Mouse (Mus musculus) heart, adult 2 months (tissue): ENCODE data around the gene Aldh1a3. TPM values are rescaled to one million over a fixed set of nuclear protein-coding genes. Genes with fewer than 3 reads are reported as not detected.

ENCODE experiments used
- DNase-seq, 2 experiments: peaks; one replicate each; pipeline ENCODE4 v3.0.0; 2021
- H3K27ac ChIP-seq: fragments of 200-600 bp; 2 replicates; pipeline ENCODE4 v1.8.1; 2022
- H3K27me3 ChIP-seq: fragments of 200-500 bp; 2 replicates; pipeline ENCODE4 v1.6.1; 2012; ENCODE audit warnings: mild to moderate bottlenecking, low read length, inconsistent platforms, mixed read lengths; ENCODE audit not compliant: control insufficient read depth, insufficient read depth
- H3K36me3 ChIP-seq: fragments of 200-500 bp; 2 replicates; pipeline ENCODE4 v1.6.1; 2012; ENCODE audit warnings: low read length, inconsistent platforms; ENCODE audit not compliant: control insufficient read depth, insufficient read depth
- H3K4me1 ChIP-seq: fragments of 200-500 bp; 2 replicates; pipeline ENCODE4 v1.6.1; 2011; ENCODE audit warnings: low read length; ENCODE audit not compliant: control insufficient read depth, insufficient read depth
- H3K4me3 ChIP-seq: fragments of 200-600 bp; 2 replicates; pipeline ENCODE4 v1.8.1; 2022
- H3K79me2 ChIP-seq: fragments of 200-500 bp; replicated peaks from 2 replicates; pipeline ENCODE4 v1.6.1; 2012; ENCODE audit warnings: mild to moderate bottlenecking, inconsistent platforms, low read length, moderate library complexity, mixed read lengths; ENCODE audit not compliant: control insufficient read depth, insufficient read depth
- H3K9ac ChIP-seq: fragments of 200-500 bp; 2 replicates; pipeline ENCODE4 v1.6.1; 2012; ENCODE audit warnings: low read depth, mild to moderate bottlenecking, control low read depth, inconsistent platforms, low read length, mixed read lengths
- CTCF ChIP-seq: fragments of 200-600 bp; IDR thresholded peaks from 2 replicates; pipeline ENCODE4 v1.8.1; 2022; ENCODE audit warnings: antibody characterized with exemption, mild to moderate bottlenecking, moderate library complexity
- EP300 ChIP-seq: fragments of 200-500 bp; IDR thresholded peaks from 2 replicates; pipeline ENCODE4 v1.6.1; 2011; ENCODE audit warnings: low read depth, low read length, control low read depth; ENCODE audit not compliant: insufficient read depth
- POLR2A ChIP-seq: fragments of 200-500 bp; IDR thresholded peaks from 2 replicates; pipeline ENCODE4 v1.6.1; 2011; ENCODE audit warnings: mild to moderate bottlenecking, low read depth, low read length, control low read depth; ENCODE audit not compliant: insufficient read depth
- WGBS: fragments of 180-500 bp; shearing (Covaris S2); methylation state at CpG from one replicate; pipeline ENCODE4 v1.1.7; 2018; 5-methylcytosine and 5-hydroxymethylcytosine counted together
- intact Hi-C: fragments of 180-260 bp; cut with DNase I; formaldehyde crosslinking; loops from one replicate; pipeline ENCODE4 v1.15.1; 2025
- polyA plus RNA-seq: library from polyadenylated mRNA; depleted of rRNA; stranded (reverse); fragments of >200 nt; gene quantifications from 2 replicates; pipeline ENCODE4 v1.2.3, GENCODE M21; 2012
- total RNA-seq, 2 experiments: library from RNA; stranded (reverse); gene quantifications; 2 replicates each; pipeline ENCODE4 v1.2.3; 2021

Aldh1a3 gene
- total and polyA plus RNA-seq, 3 experiments = 0.75 to 1.0 (median 0.86) TPM

- Histone ChIP-seq H3K36me3 (no peaks in the 10 kb centered on the region), H3K27ac (no peak overlapping the region), H3K79me2 (no peaks in the 10 kb centered on the region), H3K4me3 (peak overlapping the region; percentile 45), H3K27me3 (peaks cover 10% of the 10 kb centered on the region), H3K4me1 (no peaks in the 10 kb centered on the region), H3K9ac (no peak overlapping the region; the same call in 1 of the 2 replicates)
- TF ChIP-seq CTCF = no peak
- TF ChIP-seq POLR2A = no peak
- no peak for TF ChIP-seq EP300
- DNase-seq = no peak
- intact Hi-C loops = no loop called here
- 4% methylated on average over 23 of the region's 23 CpGs for WGBS
These were observed 272 bp downstream of the Aldh1a3 start for GRCm38 (mm10) chr7:66427053-66427436.

GRCm38 (mm10) chr7:66421903-66422302 is 5.4 kb downstream of the Aldh1a3 start:
- intact Hi-C loops = no loop called here
- Histone ChIP-seq H3K79me2 (no peaks in the 10 kb centered on the region), H3K4me3 (no peak overlapping the region)

GRCm38 (mm10) chr7:66418981-66419380 is 8.3 kb downstream of the Aldh1a3 start:
- intact Hi-C loops = no loop called here
- Histone ChIP-seq H3K27me3 (no peaks in the 10 kb centered on the region), H3K27ac (no peak overlapping the region), H3K9ac (no peak overlapping the region), H3K4me3 (no peak overlapping the region), H3K79me2 (no peaks in the 10 kb centered on the region), H3K4me1 (no peaks in the 10 kb centered on the region; the same call in 1 of the 2 replicates), H3K36me3 (no peaks in the 10 kb centered on the region)
- TF ChIP-seq CTCF (no peak), POLR2A (no peak), EP300 (no peak)
- WGBS = 58% methylated on average over 12 of the region's 12 CpGs
- DNase-seq = no peak

More at GRCm38 (mm10) chr7:66421903-66422302, 5.4 kb downstream of the Aldh1a3 start:
- TF ChIP-seq CTCF (no peak), EP300 (no peak), POLR2A (no peak)
- Histone ChIP-seq H3K27me3 (peaks cover 4% of the 10 kb centered on the region; the same call in 1 of the 2 replicates), H3K9ac (no peak overlapping the region), H3K27ac (no peak overlapping the region), H3K36me3 (no peaks in the 10 kb centered on the region), H3K4me1 (no peaks in the 10 kb centered on the region)
- 75% methylated on average over 8 of the region's 8 CpGs for WGBS
- DNase-seq = no peak

- Histone ChIP-seq H3K27ac (no peak overlapping the region), H3K4me3 (no peak overlapping the region), H3K4me1 (no peaks in the 10 kb centered on the region; the same call in 1 of the 2 replicates), H3K36me3 (no peaks in the 10 kb centered on the region), H3K79me2 (no peaks in the 10 kb centered on the region), H3K9ac (no peak overlapping the region), H3K27me3 (no peaks in the 10 kb centered on the region)
- intact Hi-C loops = no loop called here
- peak in 1 of 2 experiments; percentile 9 for DNase-seq
- 51% methylated on average over 4 of the region's 4 CpGs for WGBS
- TF ChIP-seq POLR2A (no peak), EP300 (no peak), CTCF (no peak)
These were observed 10.5 kb downstream of the Aldh1a3 start for GRCm38 (mm10) chr7:66416829-66417228.

- no peak for DNase-seq
- Histone ChIP-seq H3K9ac (no peak overlapping the region), H3K27ac (no peak overlapping the region), H3K36me3 (no peaks in the 10 kb centered on the region), H3K4me3 (no peak overlapping the region), H3K27me3 (no peaks in the 10 kb centered on the region), H3K4me1 (no peaks in the 10 kb centered on the region; the same call in 1 of the 2 replicates), H3K79me2 (no peaks in the 10 kb centered on the region)
- TF ChIP-seq POLR2A (no peak), EP300 (no peak), CTCF (no peak)
- 83% methylated on average over 7 of the region's 7 CpGs for WGBS
- intact Hi-C loops = no loop called here
These were observed 14.2 kb downstream of the Aldh1a3 start for GRCm38 (mm10) chr7:66413093-66413492.

- Histone ChIP-seq H3K27me3 (no peaks in the 10 kb centered on the region), H3K79me2 (no peaks in the 10 kb centered on the region), H3K9ac (no peak overlapping the region), H3K27ac (no peak overlapping the region), H3K36me3 (no peaks in the 10 kb centered on the region), H3K4me1 (peaks cover 13% of the 10 kb centered on the region), H3K4me3 (no peak overlapping the region)
- no peak for DNase-seq
- 68% methylated on average over 6 of the region's 6 CpGs for WGBS
- TF ChIP-seq POLR2A = no peak
- no peak for TF ChIP-seq EP300
- peak; percentile 57 for TF ChIP-seq CTCF
- intact Hi-C loops = no loop called here
These were observed 17.9 kb downstream of the Aldh1a3 start for GRCm38 (mm10) chr7:66409433-66409832.

GRCm38 (mm10) chr7:66406971-66407370 is 20.3 kb downstream of the Aldh1a3 start:
- Histone ChIP-seq H3K27ac (no peak overlapping the region), H3K4me3 (no peak overlapping the region), H3K36me3 (no peaks in the 10 kb centered on the region), H3K4me1 (peaks cover 13% of the 10 kb centered on the region), H3K79me2 (no peaks in the 10 kb centered on the region), H3K9ac (no peak overlapping the region), H3K27me3 (no peaks in the 10 kb centered on the region)
- TF ChIP-seq EP300 (no peak), POLR2A (no peak), CTCF (no peak)
- intact Hi-C loops = no loop called here
- WGBS = 67% methylated on average over 8 of the region's 8 CpGs
- DNase-seq = no peak
